Mouse (Mus musculus) left cerebral cortex, postnatal 25 days (tissue): ENCODE results near the gene Gpc4. TPM values are rescaled to one million over a fixed set of nuclear protein-coding genes. Genes with fewer than 3 reads are reported as not detected.

Experiments used
- DNase-seq, 2 experiments: peaks; one replicate each; pipeline ENCODE4 v3.0.0; 2022; ENCODE audit warnings: low spot score in 2 of 2, mixed read lengths in 1 of 2
- intact Hi-C: fragments of 180-260 bp; cut with DNase I; formaldehyde crosslinking; loops from one replicate; pipeline ENCODE4 v1.15.1; 2025
- total RNA-seq, 2 experiments: library from RNA; stranded (reverse); gene quantifications; 2 replicates each; pipeline ENCODE4 v1.2.3; 2021

Gene Gpc4
- total RNA-seq, 2 experiments from 2014 or later, result 21.2 to 23.0 TPM

DNA sequence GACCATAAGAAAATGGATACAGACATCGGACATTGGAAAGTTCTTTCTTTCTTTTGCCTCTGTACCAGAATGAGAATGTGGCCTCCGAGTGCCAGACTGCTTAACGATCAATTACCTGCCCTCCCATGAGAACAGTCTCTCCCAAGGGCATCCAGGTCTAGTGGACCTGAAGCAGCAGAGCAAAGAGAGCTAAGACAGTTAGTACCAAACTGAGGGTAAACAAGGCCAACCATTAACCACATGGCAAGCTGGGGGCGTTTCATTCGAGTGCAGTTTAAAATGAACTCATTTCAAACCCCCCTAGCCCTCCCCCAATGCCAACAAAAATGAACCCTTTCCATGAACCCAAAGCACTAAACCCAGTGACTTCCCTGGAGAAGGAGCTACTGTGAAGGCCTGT is 12.1 kb downstream of the Gpc4 start:
- DNase-seq, result no peak
- intact Hi-C loops, result no loop called here

DNA sequence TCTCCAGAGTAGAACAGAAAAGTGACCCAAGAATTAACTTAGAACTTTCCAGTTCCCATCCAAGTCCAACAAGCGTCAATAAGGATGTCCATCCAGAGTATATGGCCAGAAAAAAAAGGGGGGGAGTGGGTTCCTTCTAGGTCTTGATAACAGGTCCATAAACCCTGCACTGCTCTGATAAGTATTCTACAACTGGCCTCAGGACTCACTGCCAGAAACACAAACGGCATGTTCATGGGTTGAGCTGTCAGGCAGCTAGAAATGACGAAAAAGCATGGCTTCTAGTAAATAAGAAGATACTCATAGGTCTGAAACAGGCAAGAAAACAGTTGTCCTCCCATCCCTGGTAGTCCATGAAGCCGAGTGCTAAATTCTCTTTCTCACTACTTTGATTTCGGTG is 13.5 kb downstream of the Gpc4 start:
- intact Hi-C loops, result no loop called here
- no peak for DNase-seq

DNA sequence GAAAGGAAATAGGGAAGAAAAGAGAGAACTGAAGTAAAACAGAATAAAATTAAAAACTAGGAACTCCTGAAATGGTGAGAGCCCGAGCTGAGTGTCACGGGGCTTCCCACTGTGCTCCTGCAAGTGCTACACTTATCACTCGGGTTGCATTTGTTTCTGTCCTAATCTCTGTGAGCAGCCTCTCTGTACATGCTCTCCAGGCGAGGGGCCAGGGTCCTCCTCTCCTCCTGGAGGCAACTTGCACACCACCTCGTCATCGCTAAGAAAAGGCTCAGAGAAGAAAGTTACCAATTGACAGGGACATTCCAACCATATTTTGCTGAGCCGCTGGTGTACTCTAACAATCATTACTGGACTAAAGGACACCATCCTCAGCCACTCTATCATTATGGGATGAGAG is 14.0 kb downstream of the Gpc4 start:
- intact Hi-C loops, result no loop called here
- DNase-seq, result no peak

DNA sequence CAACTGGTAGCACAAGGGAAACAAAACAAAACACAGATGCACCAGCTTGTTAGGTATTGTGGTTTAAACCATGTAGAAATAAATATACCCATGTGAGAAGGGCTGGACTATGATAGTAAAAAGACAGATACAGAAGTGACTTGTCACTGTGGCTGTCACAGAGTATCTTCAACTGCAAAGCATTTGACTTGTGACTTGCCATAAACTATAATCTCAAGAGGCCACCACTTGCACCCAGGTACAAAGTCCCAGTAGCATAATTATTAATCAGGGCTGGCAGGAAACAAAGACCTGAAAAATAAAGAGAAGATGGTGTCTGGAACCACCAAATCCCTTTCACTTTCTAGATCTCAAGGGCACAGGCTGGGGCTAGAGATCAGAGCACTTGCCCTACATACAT is 19.5 kb downstream of the Gpc4 start:
- intact Hi-C loops, result no loop called here
- DNase-seq, result no peak

DNA sequence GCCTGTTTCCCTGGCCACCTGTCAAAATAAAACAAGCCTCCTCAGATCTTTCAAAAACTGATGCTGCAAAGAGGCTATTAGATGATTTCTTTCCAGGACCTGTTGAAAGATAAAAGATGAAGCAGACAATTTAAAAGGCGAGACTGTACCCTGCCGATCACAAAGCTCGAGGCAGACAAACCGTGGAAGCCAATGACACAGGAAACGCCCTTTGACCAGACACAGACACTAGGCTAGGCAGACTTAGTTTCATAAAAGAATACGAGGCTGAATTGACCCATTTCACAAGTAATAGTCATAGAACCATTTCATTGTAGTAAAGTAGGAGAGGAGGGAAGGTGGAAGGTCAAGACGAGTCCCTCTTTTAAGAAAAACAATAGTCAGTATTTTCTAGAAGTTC is 20.6 kb downstream of the Gpc4 start:
- no peak for DNase-seq
- intact Hi-C loops, result no loop called here

DNA sequence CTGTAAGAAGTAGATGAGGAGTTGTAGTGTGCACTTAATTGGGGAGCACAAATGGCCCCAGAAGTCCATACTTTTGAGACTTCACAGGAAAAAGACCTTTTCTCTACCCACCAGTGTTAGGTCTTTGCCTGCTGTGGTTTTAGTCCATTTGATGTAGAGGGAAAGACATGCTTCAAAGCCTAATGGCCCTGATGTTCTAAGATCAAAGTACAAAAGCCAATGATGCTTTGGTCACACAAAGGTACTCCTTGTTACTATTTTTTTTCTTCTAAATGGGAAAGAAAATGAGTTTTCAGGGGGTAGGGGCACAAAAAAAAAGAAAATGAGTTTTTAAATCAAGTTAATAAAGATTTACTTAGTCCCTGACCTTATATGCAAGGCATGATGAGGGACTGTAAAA is 24.7 kb downstream of the Gpc4 start:
- intact Hi-C loops, result no loop called here
- no peak for DNase-seq

DNA sequence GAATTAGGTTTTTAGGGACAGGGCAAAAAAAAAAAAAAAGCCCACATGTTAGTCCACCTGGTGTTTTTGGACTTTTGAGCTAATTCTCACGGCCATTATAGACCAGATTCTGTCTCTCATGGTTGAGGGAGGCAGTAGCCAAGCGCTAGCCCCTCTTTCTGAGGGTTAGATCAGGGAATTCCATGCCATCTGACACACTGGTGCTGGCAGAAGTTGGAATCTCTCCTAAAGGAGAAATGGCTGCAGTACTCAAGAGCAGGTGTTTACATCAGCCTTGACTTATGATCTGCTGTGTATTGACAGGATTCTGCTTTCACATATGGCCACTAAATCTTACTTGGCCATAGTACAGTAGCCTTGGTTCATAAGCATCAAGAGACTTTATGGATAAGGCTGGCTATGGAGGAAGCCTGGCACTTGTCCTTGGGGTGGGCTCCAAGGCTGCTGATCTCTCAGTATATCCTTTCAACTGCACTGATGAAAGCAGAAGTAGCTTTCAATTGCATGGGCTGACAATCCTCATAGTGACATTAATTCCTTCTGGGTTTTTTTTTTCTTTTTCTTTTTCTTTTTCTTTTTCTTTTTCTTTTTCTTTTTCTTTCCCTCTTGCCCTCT is 26.5 kb downstream of the Gpc4 start:
- intact Hi-C loops, result no loop called here
- no peak for DNase-seq

DNA sequence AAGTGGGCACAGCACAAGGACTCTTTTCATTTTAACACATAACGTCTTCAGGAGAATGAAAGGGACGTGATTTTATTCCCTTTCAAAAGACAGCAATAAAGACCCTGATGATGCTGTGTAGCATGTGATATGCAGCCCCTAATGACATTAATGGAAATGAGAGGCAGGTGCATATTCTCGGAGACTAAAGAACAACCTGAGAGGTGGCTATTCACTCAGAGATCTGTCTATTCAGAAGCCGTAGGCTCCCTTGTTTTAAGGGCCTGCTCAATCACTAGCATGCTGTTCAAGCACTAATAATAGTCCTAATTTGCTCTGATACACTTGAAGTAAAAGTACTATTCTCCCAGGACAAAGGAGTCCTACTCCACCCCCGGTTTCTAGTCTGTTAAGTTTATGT is 27.0 kb downstream of the Gpc4 start:
- intact Hi-C loops, result no loop called here

DNA sequence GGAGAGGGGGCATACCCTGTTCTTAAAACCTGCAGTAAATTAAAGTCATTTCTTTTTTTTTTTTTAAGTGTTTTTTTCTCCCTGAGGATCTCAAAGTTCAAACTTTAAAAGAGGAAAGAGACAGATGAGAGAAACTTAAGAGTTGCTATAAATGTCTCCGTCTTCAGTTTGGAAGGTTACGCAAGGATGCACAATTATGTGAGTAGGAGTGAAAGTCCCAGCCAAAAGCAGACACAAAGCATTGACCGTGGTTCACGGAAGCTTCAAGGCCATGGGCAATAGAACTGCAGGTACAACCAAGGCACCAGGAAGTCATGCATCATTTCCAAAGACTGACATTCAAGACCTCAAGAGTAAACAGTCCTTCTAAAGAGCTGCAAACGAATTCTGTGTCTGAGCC is 28.5 kb downstream of the Gpc4 start:
- intact Hi-C loops, result no loop called here
- DNase-seq, result no peak

More for the DNA sequence above, 27.0 kb downstream of the Gpc4 start:
- DNase-seq, result no peak

DNA sequence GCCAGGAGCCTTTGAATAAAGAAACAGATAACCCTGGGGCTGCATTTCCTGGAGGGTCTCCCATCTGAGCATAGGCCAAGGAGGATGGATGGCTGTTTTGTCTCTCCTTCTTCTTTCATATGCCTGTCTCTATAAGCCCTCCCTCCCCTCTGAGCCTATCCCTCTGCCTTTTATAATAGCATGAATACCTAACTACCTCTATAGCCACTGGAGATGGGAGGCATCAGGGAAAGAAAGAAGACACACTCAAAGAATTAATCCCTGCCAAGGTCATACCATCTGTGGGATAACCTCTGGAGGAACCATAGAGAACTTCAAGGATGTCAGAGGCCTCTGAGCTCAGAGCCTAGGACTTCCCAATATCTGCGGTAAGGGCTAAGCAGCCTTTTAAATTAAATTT is 35.4 kb downstream of the Gpc4 start:
- no peak for DNase-seq
- intact Hi-C loops, result no loop called here

DNA sequence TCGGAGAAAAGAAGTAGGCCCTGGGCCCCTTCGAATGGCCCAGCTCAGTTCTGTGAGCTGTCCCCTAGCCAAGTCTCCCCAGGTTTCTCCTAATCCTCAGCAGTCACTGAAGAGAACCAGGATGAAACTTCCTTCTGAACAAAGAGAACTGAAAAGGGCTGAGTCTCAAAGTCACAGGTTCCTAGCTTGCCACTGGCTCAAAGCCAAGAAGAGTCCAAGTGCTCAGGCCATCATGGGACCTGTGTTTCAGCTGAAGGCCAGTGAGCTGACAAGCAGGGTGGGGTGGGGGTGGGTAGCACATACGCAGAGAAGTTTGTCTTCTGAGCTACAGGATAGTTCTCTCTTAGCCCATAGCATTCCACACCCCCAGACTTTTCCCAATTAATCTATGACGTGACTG is 36.3 kb downstream of the Gpc4 start:
- intact Hi-C loops, result no loop called here
- DNase-seq, result no peak

DNA sequence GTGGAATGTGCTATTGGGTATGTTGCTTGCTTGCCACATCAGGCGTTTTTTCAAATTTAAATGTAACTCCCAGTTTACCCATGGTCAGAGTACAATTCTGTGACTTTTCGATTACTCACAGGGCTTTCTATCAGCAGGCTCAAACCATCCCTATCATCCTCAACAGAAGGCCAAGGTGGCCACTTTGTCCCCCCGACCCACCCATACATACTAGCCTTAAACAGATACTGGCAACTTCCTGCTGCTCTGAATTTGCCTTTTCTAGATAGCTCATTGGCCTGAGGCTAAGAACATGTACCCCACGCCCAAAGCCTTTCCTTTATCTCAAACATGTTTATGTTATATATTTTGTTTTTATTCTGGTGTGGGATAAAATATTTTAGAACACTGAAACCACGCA is 51.4 kb downstream of the Gpc4 start:
- no peak for DNase-seq
- intact Hi-C loops, result no loop called here

DNA sequence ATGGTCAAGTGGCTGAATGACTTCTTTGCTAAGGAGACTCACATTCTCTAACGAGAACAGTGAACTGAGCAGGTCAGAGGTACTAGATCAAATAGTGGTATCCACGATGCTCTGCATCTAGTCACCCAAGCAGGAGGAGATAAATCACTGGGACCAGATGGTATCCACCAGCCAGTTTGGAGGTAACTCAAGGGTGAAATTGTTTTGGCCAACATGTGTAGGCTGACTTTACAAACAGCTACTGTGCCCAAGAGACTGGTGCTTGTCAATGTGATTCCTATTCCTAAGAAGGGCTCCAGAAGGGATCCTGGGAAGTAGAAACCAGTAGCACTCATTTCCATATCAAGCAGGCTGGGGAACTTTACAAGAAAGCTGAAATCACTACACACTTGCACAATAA is 55.4 kb downstream of the Gpc4 start:
- intact Hi-C loops, result no loop called here
- no peak for DNase-seq

DNA sequence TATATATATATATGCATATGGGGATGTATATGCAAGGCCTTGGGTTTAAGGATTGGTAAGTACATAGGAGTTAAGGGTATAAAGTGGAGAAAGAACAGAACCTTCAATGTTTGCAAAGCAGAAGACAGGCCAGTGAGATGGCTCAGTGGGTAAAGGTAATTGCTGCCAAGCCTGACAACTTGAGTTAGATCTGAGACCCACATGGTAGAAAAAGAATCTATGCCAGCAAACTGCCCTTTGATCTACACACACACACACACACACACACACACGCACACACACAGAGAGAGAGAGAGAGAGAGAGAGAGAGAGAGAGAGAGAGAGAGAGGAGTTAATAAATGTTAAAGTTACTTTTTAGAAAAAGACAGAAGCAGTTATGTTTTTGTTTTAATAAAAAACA is 56.1 kb downstream of the Gpc4 start:
- no peak for DNase-seq
- intact Hi-C loops, result no loop called here

DNA sequence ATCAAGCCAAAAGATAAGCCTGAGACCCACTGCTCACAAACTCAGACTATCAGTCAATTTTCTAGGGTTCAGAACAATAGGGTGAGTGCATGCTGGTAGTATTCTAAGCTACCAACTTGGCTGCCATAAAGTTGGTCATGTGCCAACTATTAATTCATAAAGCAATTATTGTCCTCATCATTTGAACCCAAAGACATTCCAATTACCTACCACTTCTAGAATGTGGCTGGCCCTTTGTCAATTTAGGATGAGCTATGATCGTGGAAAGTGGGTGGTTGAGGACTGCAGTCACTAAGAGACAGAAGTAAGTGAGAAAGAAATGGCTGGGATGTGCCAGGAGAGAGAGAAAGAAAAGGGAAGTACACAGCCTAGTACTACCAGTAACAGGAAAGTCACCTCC is 61.3 kb downstream of the Gpc4 start:
- intact Hi-C loops, result no loop called here
- no peak for DNase-seq

DNA sequence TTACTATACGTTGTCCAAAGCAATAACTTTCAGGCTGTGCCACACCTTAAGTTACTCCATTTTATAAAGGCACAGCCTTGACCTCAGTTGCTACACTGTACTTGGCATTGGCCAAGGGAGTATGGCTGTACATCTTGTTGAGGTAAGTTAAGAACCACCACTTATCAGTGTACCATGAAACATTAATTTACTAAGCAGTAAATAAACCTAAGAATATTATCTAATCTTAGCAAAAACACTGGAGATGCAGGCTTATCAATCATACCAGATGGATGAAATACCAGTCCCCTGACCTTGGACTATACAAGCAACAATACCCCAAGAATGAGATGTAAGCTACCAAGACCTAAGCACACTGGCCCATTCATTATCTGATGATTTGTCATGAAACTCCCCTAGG is 63.1 kb downstream of the Gpc4 start:
- intact Hi-C loops, result no loop called here
- DNase-seq, result no peak

DNA sequence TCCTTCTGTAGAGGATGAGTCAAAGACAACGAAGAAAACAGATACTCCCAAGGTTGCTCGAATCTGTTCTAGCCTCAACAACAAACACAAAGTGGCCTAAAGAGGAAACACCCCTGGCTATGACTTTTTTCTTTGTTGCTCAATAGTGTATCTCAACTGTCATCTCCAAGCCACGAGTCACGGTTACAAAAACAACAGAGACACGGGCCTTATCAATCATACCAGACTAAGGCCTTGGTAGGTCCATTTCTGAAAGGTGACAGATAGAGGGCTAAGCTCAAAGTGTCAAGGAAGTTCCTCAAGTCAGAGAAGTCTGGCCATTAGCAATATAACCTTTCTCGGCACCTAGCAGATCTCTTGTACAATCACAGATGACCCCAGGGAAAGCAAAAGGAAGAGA is 63.6 kb downstream of the Gpc4 start:
- no peak for DNase-seq
- intact Hi-C loops, result no loop called here

DNA sequence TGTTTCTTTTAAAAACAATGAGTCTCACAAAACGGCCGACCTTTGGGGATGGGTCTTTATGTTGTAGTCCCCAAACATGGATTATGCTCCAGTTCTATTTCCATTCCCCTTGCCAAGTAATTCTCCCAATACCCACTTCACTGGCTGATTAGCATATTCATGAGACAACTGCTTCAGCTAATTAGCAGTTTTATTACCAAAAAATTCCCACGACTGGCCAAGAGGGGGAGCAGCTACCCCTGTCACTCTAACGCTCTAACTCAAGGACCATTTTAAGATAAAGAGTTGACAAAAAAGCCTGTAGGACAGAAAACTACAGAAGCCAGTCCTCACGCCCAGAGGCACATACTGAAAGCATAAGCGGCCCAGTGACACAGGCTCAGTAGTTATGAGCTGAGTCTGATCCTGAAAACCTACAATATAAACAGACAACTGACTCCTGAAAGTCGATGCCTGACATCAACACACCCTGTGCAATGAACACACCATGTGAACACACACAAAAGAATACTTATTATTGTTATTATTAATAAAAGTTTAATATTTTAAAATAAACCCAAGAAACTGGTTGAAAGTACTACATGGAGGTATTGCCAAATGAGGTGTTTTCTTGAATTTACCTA is 77.2 kb downstream of the Gpc4 start:
- DNase-seq, result peak in 1 of 2 experiments; percentile 8
- intact Hi-C loops, result loop anchor here (5.0 kb wide), 1 partner anchor 284 kb away; no protein-coding TSS in a partner anchor

DNA sequence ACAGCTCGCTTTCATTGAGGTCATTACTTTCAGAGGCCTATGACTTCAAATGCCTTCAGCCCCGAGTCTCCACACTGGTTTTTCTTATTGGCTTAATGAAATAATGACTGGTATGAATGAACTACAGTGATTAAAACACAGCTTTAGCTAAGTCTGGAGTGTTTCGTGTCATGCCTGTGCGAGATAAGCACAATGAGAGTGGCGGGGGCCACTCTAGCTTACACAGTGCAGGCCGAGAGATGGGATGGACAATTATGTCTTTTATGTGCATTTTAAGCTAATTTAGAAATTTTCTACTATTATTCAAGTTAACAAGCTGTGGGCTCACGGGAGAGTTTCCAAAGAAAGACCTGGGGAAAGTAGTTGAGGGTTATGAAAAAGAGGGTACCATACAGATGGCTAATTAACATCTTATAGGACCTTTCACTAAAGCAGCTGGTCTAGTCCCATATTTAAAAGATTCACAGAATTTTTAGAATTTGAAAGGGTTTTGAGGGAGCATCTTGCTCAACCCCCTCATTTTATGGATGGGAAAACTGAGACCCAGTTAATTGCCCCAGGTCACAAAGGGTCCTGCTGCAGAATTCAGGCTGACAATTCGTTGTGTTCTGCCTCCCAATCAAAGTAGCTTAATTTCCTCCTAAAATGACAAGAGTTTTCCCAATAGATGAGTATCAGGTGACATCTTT is 78.0 kb downstream of the Gpc4 start:
- intact Hi-C loops, result loop anchor here (5.0 kb wide), 1 partner anchor 285 kb away; no protein-coding TSS in a partner anchor
- DNase-seq, result no peak

DNA sequence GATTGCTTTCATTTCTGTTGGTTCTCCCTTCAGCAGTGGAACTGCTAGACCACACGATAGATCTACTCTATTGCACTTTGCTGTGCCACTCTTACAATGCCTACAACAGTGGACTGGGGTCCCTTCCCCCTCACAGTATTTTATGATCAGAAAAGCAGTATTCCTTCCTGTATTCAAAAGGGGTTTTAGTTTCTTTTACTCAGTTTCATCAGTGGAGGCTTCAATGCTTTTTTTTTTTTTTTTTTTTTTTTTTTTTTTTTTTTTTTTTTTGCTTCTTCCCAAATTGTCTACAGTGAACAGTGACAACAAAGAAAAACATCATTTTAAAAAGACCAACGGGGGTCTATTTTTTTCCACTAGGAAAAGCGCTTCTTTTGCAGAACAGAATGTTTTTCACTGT is 81.5 kb downstream of the Gpc4 start:
- DNase-seq, result no peak
- intact Hi-C loops, result no loop called here

DNA sequence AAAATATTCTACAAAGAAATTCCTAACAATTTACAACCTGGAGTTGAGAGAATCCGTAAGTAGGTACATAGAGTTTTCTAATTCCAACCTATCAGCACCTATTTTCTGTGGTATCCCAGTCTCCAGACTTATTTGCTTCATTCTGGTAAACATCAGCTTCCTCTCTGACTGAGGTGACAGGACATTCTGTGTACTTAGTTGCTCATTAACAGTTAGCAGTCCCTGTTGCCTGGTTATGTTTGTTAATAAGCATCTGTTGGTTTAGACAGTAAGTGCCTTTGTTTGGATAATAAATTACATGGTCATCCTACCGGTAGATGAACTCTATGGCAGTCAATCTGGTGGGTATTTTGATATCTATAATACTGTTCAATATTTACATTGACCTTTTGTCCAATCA is 92.6 kb downstream of the Gpc4 start:
- DNase-seq, result no peak
- intact Hi-C loops, result no loop called here
